Mouse (Mus musculus) liver, embryonic 14.5 days (tissue): ENCODE data around the gene Clcn5. TPM values are rescaled to one million over a fixed set of nuclear protein-coding genes. Genes with fewer than 3 reads are reported as not detected.

Source experiments
- ATAC-seq: fragments of 200-750 bp; cut with Nextera tagmentation; 2 replicates; pipeline ENCODE4 v1.8.0; 2017; ENCODE audit warnings: moderate number of reproducible peaks, mild to moderate bottlenecking, moderate library complexity; ENCODE audit not compliant: insufficient read depth
- DNase-seq, 3 experiments: peaks; one replicate each; pipeline ENCODE4 v3.0.0-alpha.2; 2012 to 2013; ENCODE audit warnings: low read depth in 3 of 3, low spot score in 3 of 3
- H3K27ac ChIP-seq: fragments of 300-500 bp; sonication (generic); 2 replicates; pipeline ENCODE4 v1.5.1; 2014; ENCODE audit warnings: moderate library complexity, mild to moderate bottlenecking, control low read depth, inconsistent platforms
- H3K27me3 ChIP-seq: fragments of 300-500 bp; sonication (generic); 2 replicates; pipeline ENCODE4 v1.6.1; 2014; ENCODE audit warnings: mild to moderate bottlenecking, low read length, moderate library complexity; ENCODE audit not compliant: control insufficient read depth, insufficient read depth
- H3K36me3 ChIP-seq: fragments of 300-500 bp; sonication (generic); replicated peaks from 2 replicates; pipeline ENCODE4 v1.6.1; 2014; ENCODE audit warnings: low read depth; ENCODE audit not compliant: control insufficient read depth, insufficient read depth
- H3K4me1 ChIP-seq, 2 experiments: fragments of 200-500 bp in 1 of 2; fragments of 300-500 bp in 1 of 2; sonication (generic) in 1 of 2; replicated peaks; 2 replicates each; pipeline ENCODE4 v1.6.1; 2012 to 2014; ENCODE audit warnings: antibody characterized with exemption in 1 of 2, inconsistent platforms in 1 of 2, low read length in 1 of 2; ENCODE audit not compliant: control insufficient read depth in 2 of 2, insufficient read depth in 2 of 2
- H3K4me2 ChIP-seq: fragments of 300-500 bp; sonication (generic); 2 replicates; pipeline ENCODE4 v1.6.1; 2014; ENCODE audit warnings: low read depth, mild to moderate bottlenecking, control low read depth, moderate library complexity
- H3K4me3 ChIP-seq, 2 experiments: fragments of 200-500 bp in 1 of 2; fragments of 300-500 bp in 1 of 2; sonication (generic) in 1 of 2; 2 replicates each; pipeline ENCODE4 v1.5.1; 2012 to 2014; ENCODE audit warnings: low read depth in 2 of 2, low read length in 2 of 2, mild to moderate bottlenecking in 2 of 2, control low read depth in 1 of 2, inconsistent platforms in 1 of 2, moderate library complexity in 1 of 2; ENCODE audit not compliant: insufficient read depth in 1 of 2
- H3K9ac ChIP-seq: fragments of 300-500 bp; sonication (generic); replicated peaks from 2 replicates; pipeline ENCODE4 v1.6.1; 2014; ENCODE audit warnings: mild to moderate bottlenecking, control low read depth, moderate library complexity
- H3K9me3 ChIP-seq: fragments of 300-500 bp; sonication (generic); 2 replicates; pipeline ENCODE4 v1.6.1; 2016; ENCODE audit warnings: low read length, mixed read lengths; ENCODE audit not compliant: control insufficient read depth
- CTCF ChIP-seq: IDR thresholded peaks from 2 replicates; pipeline ENCODE4 v1.5.1; 2016; ENCODE audit warnings: antibody characterized with exemption, low read depth, control low read depth
- EP300 ChIP-seq: IDR thresholded peaks from 2 replicates; pipeline ENCODE4 v1.6.1; 2016; ENCODE audit warnings: antibody characterized with exemption, low read depth
- WGBS: fragments of 180-500 bp; shearing (Covaris S2); extraction: QIAGEN DNeasy Blood & Tissue Kit; methylation state at CpG from one replicate; pipeline ENCODE4 v1.1.7; 2014; ENCODE audit not compliant: insufficient replicate concordance; 5-methylcytosine and 5-hydroxymethylcytosine counted together
- microRNA counts: library from miRNA; unstranded; fragments of <30 nt; microRNA quantifications from one replicate; lab custom pipeline; 2016
- microRNA-seq: library from miRNA; unstranded; fragments of <30 nt; microRNA quantifications from one replicate; pipeline ENCODE4, GENCODE M21; 2016
- polyA plus RNA-seq, 2 experiments: library from polyadenylated mRNA; depleted of rRNA in 1 of 2; stranded (reverse) in 1 of 2; unstranded in 1 of 2; fragments of >200 nt; fragmentation: Nextera tagmentation in 1 of 2; extraction: Ambion mirVana in 1 of 2; gene quantifications; 2 replicates each; pipeline versions ENCODE4 v1.2.1 to v1.2.3; 2012 to 2014

Gene Clcn5
- polyA plus RNA-seq, 2 experiments, result 2.2 to 3.4 TPM

DNA sequence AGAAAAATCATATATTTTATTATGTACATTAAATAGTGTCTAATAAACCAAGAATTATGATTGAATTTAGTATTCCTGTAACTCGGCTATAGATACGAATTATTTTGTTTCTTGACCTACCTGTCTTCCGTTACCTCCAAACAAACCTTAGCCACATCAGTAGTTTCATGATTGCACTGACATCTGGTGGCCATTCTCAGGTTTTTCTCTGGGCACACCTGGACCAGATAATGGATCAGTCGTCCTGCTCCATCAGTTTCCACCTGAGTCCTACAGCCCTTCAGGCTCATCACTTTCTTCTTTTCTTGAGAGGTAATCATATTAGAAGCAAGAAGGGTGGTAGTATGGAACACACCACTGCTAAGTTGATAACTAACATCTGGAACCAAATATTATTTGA lies 169.0 kb downstream of the Clcn5 start:
- Histone ChIP-seq H3K4me2 (no peak overlapping the region), H3K36me3 (no peaks in the 10 kb centered on the region), H3K4me1 (no peaks in the 10 kb centered on the region), H3K9ac (no peak overlapping the region), H3K27ac (no peak overlapping the region), H3K27me3 (no peaks in the 10 kb centered on the region), H3K9me3 (no peaks in the 10 kb centered on the region), H3K4me3 (no peak overlapping the region)
- no peak for ATAC-seq
- DNase-seq, result no peak
- WGBS, result 58% methylated on average over 4 of the region's 4 CpGs
- TF ChIP-seq EP300 (no peak), CTCF (no peak)

DNA sequence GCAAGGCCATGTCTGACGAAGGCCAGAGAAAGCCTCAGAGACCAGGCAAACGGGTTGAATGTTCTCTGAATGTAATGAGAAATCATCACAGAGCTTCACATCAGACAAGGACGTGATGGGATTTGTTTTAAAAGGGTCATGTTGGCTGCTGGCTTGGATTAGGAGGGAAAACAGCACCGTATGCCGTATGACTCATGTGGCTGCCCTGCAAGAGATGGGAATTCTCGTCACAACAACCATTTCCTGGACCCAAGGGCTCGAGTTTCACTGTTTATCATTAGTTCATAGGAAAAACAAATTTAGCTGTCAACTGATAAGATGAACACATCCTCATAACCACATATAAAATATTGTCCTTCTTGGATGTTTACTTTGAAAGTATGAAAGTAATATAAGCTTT lies 173.0 kb downstream of the Clcn5 start:
- no peaks in the 10 kb centered on the region for H3K4me1 ChIP-seq
- 44% methylated on average over 7 of the region's 7 CpGs for WGBS
- DNase-seq, result no peak
- H3K27me3 ChIP-seq, result no peaks in the 10 kb centered on the region
- no peak for TF ChIP-seq EP300
- no peak for TF ChIP-seq CTCF
- no peaks in the 10 kb centered on the region for H3K36me3 ChIP-seq
- H3K9me3 ChIP-seq, result no peaks in the 10 kb centered on the region
- no peak overlapping the region for H3K27ac ChIP-seq
- no peak overlapping the region for H3K9ac ChIP-seq
- no peak overlapping the region for H3K4me2 ChIP-seq
- H3K4me3 ChIP-seq, result no peak overlapping the region
- ATAC-seq, result no peak

DNA sequence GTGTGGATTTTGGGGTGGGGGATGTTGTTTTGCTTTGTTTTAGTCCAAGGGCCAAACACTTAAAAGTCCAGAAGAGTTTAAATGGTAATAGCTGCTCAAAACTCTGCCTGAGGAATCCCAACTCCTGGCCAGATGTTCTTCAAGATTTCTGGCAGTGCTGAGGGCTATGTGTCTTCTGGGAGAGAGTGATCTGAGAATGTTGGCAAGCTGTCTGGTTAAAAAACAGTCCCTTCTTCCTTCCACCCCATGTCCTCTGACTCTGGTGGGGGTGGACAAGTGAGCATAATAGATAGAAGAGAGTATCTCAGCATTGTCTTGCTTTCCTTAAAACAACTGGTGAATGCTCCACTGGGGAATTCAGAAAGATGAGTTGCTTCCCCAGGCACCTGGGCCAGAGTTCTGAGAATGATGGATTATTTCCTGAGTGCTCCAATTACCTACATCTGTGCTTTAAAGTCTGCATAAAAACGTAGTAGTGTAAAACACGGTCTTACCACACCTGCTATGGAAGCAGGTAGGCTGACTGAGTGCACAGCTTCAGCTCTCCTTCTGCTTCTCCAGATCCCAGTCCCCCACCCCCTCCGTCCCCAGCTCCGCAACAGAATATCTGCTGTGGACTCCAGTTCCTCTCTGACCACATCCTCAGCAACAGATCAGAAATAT lies 197.4 kb downstream of the Clcn5 start:
- no peaks in the 10 kb centered on the region for H3K36me3 ChIP-seq
- H3K9me3 ChIP-seq, result no peaks in the 10 kb centered on the region
- no peak overlapping the region for H3K9ac ChIP-seq
- WGBS, result 41% methylated on average over 4 of the region's 4 CpGs
- no peaks in the 10 kb centered on the region for H3K27me3 ChIP-seq
- DNase-seq, result no peak
- H3K4me1 ChIP-seq, result no peaks in the 10 kb centered on the region
- no peak overlapping the region for H3K4me3 ChIP-seq
- no peak for ATAC-seq
- no peak overlapping the region for H3K27ac ChIP-seq
- TF ChIP-seq EP300, result no peak
- no peak for TF ChIP-seq CTCF
- no peak overlapping the region for H3K4me2 ChIP-seq

DNA sequence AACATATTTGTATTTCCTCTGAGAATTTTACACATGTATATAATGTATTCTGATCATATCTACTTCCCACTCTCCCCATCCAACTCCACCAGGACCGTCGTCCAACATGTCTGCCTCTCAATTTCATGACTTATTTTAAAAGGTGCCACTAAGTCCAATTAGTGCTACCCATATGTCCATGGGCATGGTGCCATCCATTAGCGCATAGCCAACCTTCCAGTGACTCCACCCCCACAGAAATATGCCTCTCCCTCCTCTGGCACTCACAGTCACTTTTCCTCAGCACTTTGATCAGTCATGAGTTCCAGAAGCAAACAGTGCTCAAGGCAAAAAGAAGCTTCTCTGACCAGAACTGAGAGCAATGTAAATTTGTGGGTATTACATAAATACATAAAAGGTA lies 204.3 kb downstream of the Clcn5 start:
- Histone ChIP-seq H3K9me3 (no peaks in the 10 kb centered on the region), H3K27ac (no peak overlapping the region), H3K4me3 (no peak overlapping the region), H3K9ac (no peak overlapping the region), H3K27me3 (no peaks in the 10 kb centered on the region), H3K36me3 (no peaks in the 10 kb centered on the region), H3K4me1 (no peaks in the 10 kb centered on the region), H3K4me2 (no peak overlapping the region)
- ATAC-seq (no peak), DNase-seq (no peak)
- TF ChIP-seq CTCF, result no peak
- TF ChIP-seq EP300, result no peak
- 64% methylated on average over 3 of the region's 3 CpGs for WGBS

MicroRNA genes within 50 kb of the gene (microRNA counts, 519-probe panel; counts per million panel counts)
- microRNA mmu-miR-188-3p (lab: Ali Mortazavi, UCI) (69.9 counts per million), microRNA mmu-miR-188-5p (lab: Ali Mortazavi, UCI) (7,270 counts per million, percentile 69 among the panel's probes with 10 or more counts), microRNA mmu-miR-362-3p (lab: Ali Mortazavi, UCI) (3,271 counts per million, percentile 8 among the panel's probes with 10 or more counts), microRNA mmu-miR-362-5p (lab: Ali Mortazavi, UCI) (69.9 counts per million), microRNA mmu-miR-500 (lab: Ali Mortazavi, UCI) (69.9 counts per million), microRNA mmu-miR-501-3p (lab: Ali Mortazavi, UCI) (69.9 counts per million), microRNA mmu-miR-501-5p (lab: Ali Mortazavi, UCI) (69.9 counts per million), microRNA mmu-miR-532-3p (lab: Ali Mortazavi, UCI) (69.9 counts per million), microRNA mmu-miR-532-5p (lab: Ali Mortazavi, UCI) (4,949 counts per million, percentile 22 among the panel's probes with 10 or more counts)

Small RNA genes lying within 50 kb of the gene (microRNA-seq; reads per million reads assigned to microRNA genes)
- gene Mir188 (1,265 reads per million, percentile 75 among the genes with 10 or more reads in this experiment), gene Mir362 (141 reads per million, percentile 51 among the genes with 10 or more reads in this experiment), gene Mir500 (243 reads per million, percentile 58 among the genes with 10 or more reads in this experiment), gene Mir501 (373 reads per million, percentile 63 among the genes with 10 or more reads in this experiment), gene Mir532 (2,107 reads per million, percentile 80 among the genes with 10 or more reads in this experiment)

Other genes starting within 250 kb of the Clcn5 start
- gene Usp27x, start 56.5 kb upstream of the Clcn5 start, polyA plus RNA-seq (2012; rRNA removed), result 0.12 and 0.26 TPM in 2 replicates
- gene Usp27x, start 56.5 kb upstream of the Clcn5 start, polyA plus RNA-seq (2014; fragmentation: Nextera tagmentation; extraction: Ambion mirVana), result 0.05 TPM in 1 of 2 replicates, not detected in the other